Mouse (Mus musculus): ENCODE data around the gene Zbtb37. TPM values are rescaled to one million over a fixed set of nuclear protein-coding genes. Genes with fewer than 3 reads are reported as not detected.

Zbtb37 gene
- polyA plus RNA-seq (2015; fragmentation: Nextera tagmentation; extraction: Ambion mirVana) = 8.1 and 9.0 TPM in 2 replicates

DNA sequence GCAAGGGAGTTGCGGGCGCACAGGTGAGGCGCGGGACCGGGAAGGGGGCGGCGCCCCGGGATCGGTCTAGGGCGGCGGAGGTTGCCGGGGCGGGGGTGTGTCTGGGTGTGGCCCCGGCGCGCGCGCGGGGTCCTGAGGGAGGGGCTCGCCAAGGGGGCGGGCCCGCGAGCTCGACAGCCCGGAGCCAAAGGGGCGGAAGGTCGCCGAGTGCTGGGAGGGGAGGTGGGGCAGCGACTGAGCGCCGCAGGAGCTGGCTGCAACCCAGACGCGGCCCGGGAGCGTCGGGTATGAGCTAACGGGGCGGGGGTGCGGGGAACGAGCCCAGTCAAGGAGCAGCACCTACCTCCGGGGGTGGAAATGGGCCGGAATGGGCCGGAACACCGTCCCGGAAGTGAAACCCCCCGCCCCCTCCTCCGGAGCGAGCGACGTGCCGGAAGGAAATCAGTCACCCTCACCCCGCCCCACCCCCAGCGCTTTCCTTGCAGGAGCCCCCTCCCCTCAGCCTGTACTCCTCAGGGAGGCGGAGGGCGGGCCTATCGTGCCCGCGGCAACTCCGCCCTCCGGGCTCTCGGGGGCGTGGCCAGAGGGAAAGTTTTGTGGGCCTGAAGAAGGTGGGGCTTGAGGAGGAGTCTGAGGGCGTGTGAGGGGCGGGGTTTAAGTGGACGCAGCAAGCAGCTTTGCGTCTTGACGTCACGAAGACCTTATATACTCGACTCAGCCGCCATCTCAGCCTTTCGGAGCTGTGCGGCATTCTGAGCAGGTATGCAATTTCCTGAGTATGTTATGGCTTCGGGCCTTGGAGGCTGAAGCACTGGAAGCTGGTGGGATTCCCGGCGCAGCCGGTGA, at the start of gene Zbtb37:
Gene Zbtb37 (minus strand): TSS at position 415 of the 846 bp plus-strand sequence.
- Histone ChIP-seq H3K4me2 (peak within 1 kb of the TSS; percentile 67), H3K9me3 (no peaks in the 10 kb centered on the region), H3K9ac (peak within 1 kb of the TSS; percentile 90), H3K27ac (peak within 1 kb of the TSS; percentile 98), H3K27me3 (no peaks in the 10 kb centered on the region), H3K4me1 (peaks cover 17% of the 10 kb centered on the region; the same call in 1 of the 2 replicates), H3K36me3 (peaks cover 42% of the 10 kb centered on the region), H3K4me3 (peak within 1 kb of the TSS; percentile 64)
- ATAC-seq (ENCODE audit: borderline replicate concordance, extremely low read depth, low FRiP score, low TSS enrichment) = peak; percentile 93
- under 1% methylated on average over 74 of the region's 76 CpGs for WGBS

- H3K36me3 ChIP-seq = peaks cover 30% of the 10 kb centered on the region
- no peak for ATAC-seq (ENCODE audit: borderline replicate concordance, extremely low read depth, low FRiP score, low TSS enrichment)
- WGBS = 89% methylated on average over 3 of the region's 3 CpGs
Observed at GRCm38 (mm10) chr1:161077243-161077642, 42.6 kb upstream of the Zbtb37 start.

GRCm38 (mm10) chr1:161076238-161076637, 41.6 kb upstream of the Zbtb37 start:
- ATAC-seq (ENCODE audit: borderline replicate concordance, extremely low read depth, low FRiP score, low TSS enrichment) = no peak
- Histone ChIP-seq H3K9ac (no peak overlapping the region), H3K4me2 (no peak overlapping the region), H3K27ac (no peak overlapping the region), H3K9me3 (no peaks in the 10 kb centered on the region), H3K27me3 (no peaks in the 10 kb centered on the region), H3K4me3 (no peak overlapping the region), H3K36me3 (peaks cover 23% of the 10 kb centered on the region), H3K4me1 (peaks cover 25% of the 10 kb centered on the region)
- 83% methylated on average over 6 of the region's 6 CpGs for WGBS

More at GRCm38 (mm10) chr1:161077243-161077642, 42.6 kb upstream of the Zbtb37 start:
- no peaks in the 10 kb centered on the region for H3K27me3 ChIP-seq
- no peak overlapping the region for H3K4me2 ChIP-seq
- H3K9ac ChIP-seq = no peak overlapping the region
- H3K4me1 ChIP-seq = peaks cover 21% of the 10 kb centered on the region
- no peak overlapping the region for H3K4me3 ChIP-seq
- H3K9me3 ChIP-seq = no peaks in the 10 kb centered on the region
- H3K27ac ChIP-seq = no peak overlapping the region

GRCm38 (mm10) chr1:161071272-161071620, 36.6 kb upstream of the Zbtb37 start:
- Histone ChIP-seq H3K27me3 (no peaks in the 10 kb centered on the region), H3K27ac (peak overlapping the region; percentile 56), H3K9ac (peak overlapping the region; percentile 74), H3K9me3 (no peaks in the 10 kb centered on the region), H3K4me2 (peak overlapping the region; percentile 82), H3K4me3 (peak overlapping the region; percentile 70), H3K36me3 (peaks cover 6% of the 10 kb centered on the region), H3K4me1 (peaks cover 34% of the 10 kb centered on the region)
- WGBS = under 1% methylated on average over 12 of the region's 12 CpGs
- no peak for ATAC-seq (ENCODE audit: borderline replicate concordance, extremely low read depth, low FRiP score, low TSS enrichment)

DNA sequence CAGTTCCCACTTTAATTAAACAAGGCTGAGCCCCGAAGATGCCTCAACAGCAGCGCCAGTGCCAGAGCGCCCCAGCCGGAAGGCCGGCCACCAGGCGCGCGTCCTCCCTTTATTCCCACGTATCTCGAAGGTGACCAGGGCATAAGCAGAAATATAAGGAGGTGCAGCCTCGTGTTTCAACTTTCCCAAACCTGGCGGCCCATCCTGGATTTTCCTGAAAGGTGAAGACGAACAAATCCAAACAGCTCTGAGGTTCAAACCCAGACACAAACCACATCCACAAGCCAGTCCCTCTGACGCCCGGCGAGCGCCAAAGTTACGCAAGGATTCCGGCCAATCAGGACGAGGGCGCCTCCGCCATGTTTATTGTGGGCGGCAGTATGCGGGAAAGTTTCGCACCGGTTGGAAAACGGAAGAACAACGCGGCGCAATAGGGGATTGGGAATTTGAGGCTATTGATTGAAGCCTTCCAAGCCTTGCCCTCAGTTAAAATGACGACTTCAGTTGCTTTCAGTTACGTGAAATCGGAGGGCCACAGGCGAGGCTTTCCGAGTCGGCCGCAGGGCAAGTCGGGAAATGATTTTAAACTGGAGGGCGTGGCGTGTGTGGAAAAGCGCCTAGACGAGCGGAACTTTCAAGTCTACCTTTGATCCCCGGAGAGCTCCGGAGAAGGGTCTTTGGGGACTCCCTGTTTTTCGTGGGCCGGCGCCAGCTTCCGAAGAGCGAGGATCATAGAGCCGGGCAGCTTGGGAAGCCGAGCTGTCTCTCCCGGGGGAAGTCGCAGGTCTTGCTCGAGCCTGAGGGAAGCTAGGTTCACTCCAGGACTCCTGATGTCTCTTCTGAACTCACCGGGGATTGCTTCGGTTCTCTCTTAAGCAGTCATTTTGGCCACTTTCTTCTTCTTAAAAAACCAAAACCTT, 36.0 kb upstream of the Zbtb37 start, which contains the start of the genes Dars2 and Cenpl:
Gene Dars2 (minus strand): TSS at position 307 of the 920 bp plus-strand sequence.
Gene Cenpl (plus strand): TSS at position 362 of the 920 bp plus-strand sequence.
- Histone ChIP-seq H3K4me2 (peak within 1 kb of the TSS; percentile 86), H3K36me3 (peaks cover 6% of the 10 kb centered on the region), H3K9me3 (no peaks in the 10 kb centered on the region), H3K27me3 (no peaks in the 10 kb centered on the region), H3K4me1 (peaks cover 34% of the 10 kb centered on the region), H3K27ac (peak within 1 kb of the TSS; percentile 69), H3K4me3 (peak within 1 kb of the TSS; percentile 70), H3K9ac (peak within 1 kb of the TSS; percentile 74)
- WGBS = under 1% methylated on average over 57 of the region's 57 CpGs
- ATAC-seq (ENCODE audit: borderline replicate concordance, extremely low read depth, low FRiP score, low TSS enrichment) = peak; percentile 97

- Histone ChIP-seq H3K4me1 (no peaks in the 10 kb centered on the region), H3K4me2 (no peak overlapping the region), H3K36me3 (peaks cover 11% of the 10 kb centered on the region), H3K9ac (no peak overlapping the region), H3K9me3 (no peaks in the 10 kb centered on the region), H3K27me3 (no peaks in the 10 kb centered on the region), H3K4me3 (no peak overlapping the region), H3K27ac (no peak overlapping the region)
- WGBS = 64% methylated on average over 1 of the region's 1 CpGs
- no peak for ATAC-seq (ENCODE audit: borderline replicate concordance, extremely low read depth, low FRiP score, low TSS enrichment)
Observed at GRCm38 (mm10) chr1:161063351-161063750, 28.7 kb upstream of the Zbtb37 start.

DNA sequence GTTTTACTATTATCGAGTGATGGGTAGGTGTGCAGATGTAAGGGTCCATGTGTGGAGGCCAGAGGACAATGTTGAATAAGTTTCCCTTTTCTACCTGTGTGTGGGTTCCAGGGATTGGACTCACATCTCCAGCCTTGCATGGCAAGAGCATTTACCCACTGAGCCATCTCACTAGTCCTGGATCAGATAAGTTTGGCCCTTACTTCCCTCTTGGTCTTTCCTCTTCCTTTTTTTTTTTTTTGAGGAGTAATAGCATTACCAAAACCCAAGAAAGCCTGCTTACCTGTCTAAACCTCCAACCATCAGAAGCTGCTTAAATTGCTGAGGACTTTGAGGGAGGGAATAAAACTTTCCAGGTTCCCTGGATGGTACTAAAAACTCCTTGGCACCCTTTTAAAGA, 22.5 kb upstream of the Zbtb37 start:
- H3K27me3 ChIP-seq = no peaks in the 10 kb centered on the region
- no peak for ATAC-seq (ENCODE audit: borderline replicate concordance, extremely low read depth, low FRiP score, low TSS enrichment)

DNA sequence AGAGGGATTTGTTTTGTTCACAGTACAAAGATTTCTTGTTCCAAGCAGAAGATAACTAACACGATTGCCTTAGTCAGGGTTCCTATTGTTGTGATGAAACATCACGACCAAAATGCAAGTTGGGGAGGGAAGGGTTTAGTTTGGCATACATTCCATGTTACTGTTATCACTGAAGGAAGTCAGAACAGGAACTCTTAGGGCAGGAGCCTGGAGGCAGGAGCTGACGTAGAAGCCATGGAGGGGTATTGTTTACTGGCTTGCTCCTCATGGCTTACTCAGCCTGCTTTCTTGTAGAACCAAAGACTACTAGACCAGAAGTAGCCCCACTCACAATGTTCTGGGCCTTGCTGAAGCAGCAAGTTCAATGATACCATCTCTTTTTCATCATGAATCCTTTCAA, 12.3 kb upstream of the Zbtb37 start:
- Histone ChIP-seq H3K9ac (no peak overlapping the region), H3K4me3 (no peak overlapping the region), H3K9me3 (no peaks in the 10 kb centered on the region), H3K4me1 (no peaks in the 10 kb centered on the region), H3K27me3 (no peaks in the 10 kb centered on the region), H3K27ac (no peak overlapping the region), H3K4me2 (no peak overlapping the region), H3K36me3 (peaks cover 39% of the 10 kb centered on the region)
- no peak for ATAC-seq (ENCODE audit: borderline replicate concordance, extremely low read depth, low FRiP score, low TSS enrichment)
- WGBS = 75% methylated on average over 3 of the region's 3 CpGs

More for the DNA sequence above, 22.5 kb upstream of the Zbtb37 start:
- H3K4me2 ChIP-seq = no peak overlapping the region
- no peak overlapping the region for H3K4me3 ChIP-seq
- H3K9ac ChIP-seq = no peak overlapping the region
- no peaks in the 10 kb centered on the region for H3K4me1 ChIP-seq
- peaks cover 23% of the 10 kb centered on the region for H3K36me3 ChIP-seq
- 93% methylated on average over 1 of the region's 1 CpGs for WGBS
- no peak overlapping the region for H3K27ac ChIP-seq
- no peaks in the 10 kb centered on the region for H3K9me3 ChIP-seq

DNA sequence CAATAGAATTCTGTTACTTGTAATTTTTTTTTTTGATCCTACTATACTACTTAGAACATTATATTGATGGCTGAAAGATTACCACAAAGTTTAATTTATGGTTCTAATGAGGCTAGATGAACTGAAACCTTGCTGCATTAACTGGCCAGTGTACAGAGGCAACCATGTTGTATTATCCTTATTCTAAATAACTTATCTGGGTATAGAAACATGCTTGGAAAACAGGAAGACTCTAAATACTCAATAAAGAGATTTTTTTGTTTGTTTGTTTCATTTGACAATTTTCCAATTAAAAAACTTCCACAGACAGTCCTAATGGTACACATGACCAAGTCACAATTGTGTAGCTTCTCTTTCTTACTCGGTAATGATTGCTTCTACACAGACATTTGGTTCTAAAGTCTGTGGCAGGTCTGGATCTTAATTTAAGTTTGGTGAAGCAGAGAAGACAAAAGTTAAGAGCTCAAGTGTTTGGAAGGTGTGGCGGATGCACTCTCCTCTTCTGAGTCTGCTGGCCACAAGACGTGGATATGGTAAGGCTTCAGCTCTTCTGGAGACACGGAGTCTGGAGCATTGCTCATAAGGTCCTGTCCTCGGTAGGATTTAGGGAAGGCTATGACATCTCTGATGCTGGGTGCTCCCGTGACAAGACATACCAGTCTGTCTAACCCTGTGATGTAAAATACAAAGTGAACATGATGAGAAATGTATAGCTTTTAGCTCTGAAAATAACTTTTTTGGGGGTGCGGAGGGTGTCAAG, 6.8 kb upstream of the Zbtb37 start:
- H3K27ac ChIP-seq = no peak overlapping the region
- no peak overlapping the region for H3K4me3 ChIP-seq
- H3K27me3 ChIP-seq = no peaks in the 10 kb centered on the region
- peaks cover 39% of the 10 kb centered on the region for H3K36me3 ChIP-seq
- H3K9me3 ChIP-seq = no peaks in the 10 kb centered on the region
- no peak overlapping the region for H3K9ac ChIP-seq
- ATAC-seq (ENCODE audit: borderline replicate concordance, extremely low read depth, low FRiP score, low TSS enrichment) = no peak
- H3K4me2 ChIP-seq = no peak overlapping the region
- WGBS = 83% methylated on average over 7 of the region's 7 CpGs
- peaks cover 6% of the 10 kb centered on the region; the same call in 1 of the 2 replicates for H3K4me1 ChIP-seq

DNA sequence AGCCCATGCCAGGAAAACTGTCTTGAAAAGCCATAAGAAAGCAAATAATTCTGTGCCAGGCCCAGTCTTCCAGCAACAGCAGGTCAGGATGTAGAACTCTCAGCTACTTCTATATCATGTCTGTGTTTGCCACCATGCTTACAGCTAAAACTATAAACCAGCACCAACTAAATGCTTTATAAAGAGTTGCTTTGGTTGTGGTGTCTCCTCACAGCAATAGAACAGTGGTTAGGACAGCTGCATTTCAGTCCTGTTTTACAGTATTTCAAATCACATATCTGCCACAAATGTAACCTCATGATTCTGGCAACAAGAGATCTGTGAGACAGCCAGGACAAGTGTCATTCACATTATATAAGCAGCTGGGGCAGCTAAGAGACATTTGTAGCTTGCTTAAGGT, 6.2 kb upstream of the Zbtb37 start:
- H3K27ac ChIP-seq = no peak overlapping the region
- H3K9ac ChIP-seq = no peak overlapping the region
- no peak overlapping the region for H3K4me3 ChIP-seq
- H3K9me3 ChIP-seq = no peaks in the 10 kb centered on the region
- peaks cover 40% of the 10 kb centered on the region for H3K36me3 ChIP-seq
- ATAC-seq (ENCODE audit: borderline replicate concordance, extremely low read depth, low FRiP score, low TSS enrichment) = no peak
- H3K4me2 ChIP-seq = no peak overlapping the region
- H3K27me3 ChIP-seq = no peaks in the 10 kb centered on the region
- H3K4me1 ChIP-seq = peaks cover 6% of the 10 kb centered on the region; the same call in 1 of the 2 replicates

DNA sequence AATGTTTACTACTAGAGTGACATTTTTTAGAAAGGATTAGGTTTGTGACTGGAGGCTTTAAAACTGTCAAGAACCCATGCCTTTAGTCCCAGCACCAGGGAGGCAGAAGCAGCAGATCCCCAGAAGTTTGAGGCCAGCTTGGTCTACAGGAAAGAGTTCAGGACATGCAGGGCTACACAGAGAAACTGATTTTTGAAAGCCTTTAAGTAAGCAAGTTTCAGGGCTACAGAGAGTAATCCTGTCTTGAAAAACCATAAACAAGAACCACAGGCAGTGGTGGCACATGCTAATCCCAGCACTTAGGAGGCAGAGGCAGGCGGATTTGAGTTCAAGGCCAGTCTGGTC, 5.7 kb upstream of the Zbtb37 start:
- H3K4me3 ChIP-seq = no peak overlapping the region
- H3K9ac ChIP-seq = no peak overlapping the region
- no peaks in the 10 kb centered on the region for H3K27me3 ChIP-seq
- WGBS = 44% methylated on average over 1 of the region's 1 CpGs
- H3K4me2 ChIP-seq = no peak overlapping the region
- H3K9me3 ChIP-seq = no peaks in the 10 kb centered on the region
- H3K27ac ChIP-seq = peak overlapping the region; percentile 67
- peaks cover 39% of the 10 kb centered on the region for H3K36me3 ChIP-seq
- ATAC-seq (ENCODE audit: borderline replicate concordance, extremely low read depth, low FRiP score, low TSS enrichment) = no peak
- peaks cover 6% of the 10 kb centered on the region; the same call in 1 of the 2 replicates for H3K4me1 ChIP-seq

Data from lung, embryonic 15.5 days (tissue).